Mouse (Mus musculus) midbrain, embryonic 10.5 days (tissue): Measurements from ENCODE around the gene Galns. TPM values are rescaled to one million over a fixed set of nuclear protein-coding genes. Genes with fewer than 3 reads are reported as not detected.
"Not testable (repeated sequence)": the region's sequence is repeated elsewhere in the genome, so short reads cannot be mapped to it uniquely, and the experiment has no call there.

ENCODE experiments used
- DNase-seq: peaks from one replicate; pipeline ENCODE4 v3.0.0-alpha.2; 2017; ENCODE audit warnings: low spot score
- H3K27ac ChIP-seq: fragments of 300-500 bp; sonication (generic); replicated peaks from 2 replicates; pipeline ENCODE4 v1.5.1; 2016; ENCODE audit warnings: mild to moderate bottlenecking
- H3K27me3 ChIP-seq: fragments of 300-500 bp; sonication (generic); 2 replicates; pipeline ENCODE4 v1.6.1; 2016; ENCODE audit warnings: low read depth, mild to moderate bottlenecking; ENCODE audit not compliant: poor library complexity, severe bottlenecking
- H3K36me3 ChIP-seq: fragments of 300-500 bp; sonication (generic); 2 replicates; pipeline ENCODE4 v1.6.1; 2016; ENCODE audit warnings: mild to moderate bottlenecking, moderate library complexity
- H3K4me1 ChIP-seq: fragments of 300-500 bp; sonication (generic); 2 replicates; pipeline ENCODE4 v1.6.1; 2016
- H3K4me3 ChIP-seq: fragments of 300-500 bp; sonication (generic); 2 replicates; pipeline ENCODE4 v1.5.1; 2016; ENCODE audit warnings: mild to moderate bottlenecking, moderate library complexity
- H3K9me3 ChIP-seq: fragments of 300-500 bp; sonication (generic); replicated peaks from 2 replicates; pipeline ENCODE4 v1.6.1; 2016; ENCODE audit warnings: mild to moderate bottlenecking
- WGBS: fragments of 180-500 bp; shearing (Covaris S2); methylation state at CpG from one replicate; pipeline ENCODE4 v1.1.7; 2016; 5-methylcytosine and 5-hydroxymethylcytosine counted together
- polyA plus RNA-seq: library from polyadenylated mRNA; unstranded; fragments of >200 nt; fragmentation: Nextera tagmentation; extraction: Ambion mirVana; gene quantifications from 2 replicates; pipeline ENCODE4 v1.2.1, GENCODE M21; 2016

Galns gene
- polyA plus RNA-seq, 1 experiment from 2014 or later: 6.6 TPM

GRCm38 (mm10) chr8:122642071-122642470 is 30.8 kb upstream of the Galns start:
- H3K9me3 ChIP-seq: no peaks in the 10 kb centered on the region
- 0 out of 2 replicates have a peak overlapping the region, but pooled peaks have one; percentile 3 for H3K27ac ChIP-seq
- H3K36me3 ChIP-seq: no peaks in the 10 kb centered on the region
- 81% methylated on average over 9 of the region's 9 CpGs for WGBS
- H3K4me1 ChIP-seq: peaks cover 51% of the 10 kb centered on the region
- H3K4me3 ChIP-seq: no peak overlapping the region
- 0 out of 2 replicates have a peak, but pooled peaks cover 3% of the 10 kb centered on the region for H3K27me3 ChIP-seq
- no peak for DNase-seq

DNA sequence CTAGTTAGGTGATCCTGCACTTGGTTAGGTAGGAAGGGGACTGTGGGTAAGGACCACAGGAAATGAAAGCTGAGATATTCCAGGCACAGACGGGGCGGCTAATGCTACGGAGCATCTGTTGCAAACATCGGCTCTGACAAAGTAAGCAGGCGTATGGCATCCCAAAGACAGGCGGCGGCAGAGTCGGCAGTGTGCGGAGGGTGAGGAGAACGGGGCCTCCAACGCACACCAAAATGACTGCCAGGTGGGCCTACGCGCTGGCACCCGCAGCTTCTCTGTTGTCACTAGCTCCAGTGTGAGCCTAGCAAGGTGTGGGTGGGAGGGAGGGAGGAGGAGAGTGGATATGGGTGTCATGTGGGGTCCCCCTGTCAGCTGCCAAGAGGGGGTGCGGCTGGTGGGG is 30.1 kb upstream of the Galns start:
- Histone ChIP-seq H3K27ac (no peak overlapping the region), H3K36me3 (no peaks in the 10 kb centered on the region), H3K9me3 (no peaks in the 10 kb centered on the region), H3K4me3 (no peak overlapping the region), H3K4me1 (peaks cover 55% of the 10 kb centered on the region), H3K27me3 (0 out of 2 replicates have a peak, but pooled peaks cover 3% of the 10 kb centered on the region)
- 91% methylated on average over 15 of the region's 15 CpGs for WGBS
- DNase-seq: no peak

GRCm38 (mm10) chr8:122640825-122641224 is 29.6 kb upstream of the Galns start:
- DNase-seq: no peak
- peaks cover 55% of the 10 kb centered on the region for H3K4me1 ChIP-seq
- 0 out of 2 replicates have a peak, but pooled peaks cover 3% of the 10 kb centered on the region for H3K27me3 ChIP-seq
- no peaks in the 10 kb centered on the region for H3K9me3 ChIP-seq
- peak overlapping the region; percentile 46; the same call in 1 of the 2 replicates for H3K27ac ChIP-seq
- WGBS: 84% methylated on average over 4 of the region's 4 CpGs
- H3K4me3 ChIP-seq: no peak overlapping the region
- no peaks in the 10 kb centered on the region for H3K36me3 ChIP-seq

- DNase-seq: peak; percentile 42
- H3K4me1 ChIP-seq: peaks cover 54% of the 10 kb centered on the region
- peaks cover 5% of the 10 kb centered on the region; the same call in 1 of the 2 replicates for H3K36me3 ChIP-seq
- H3K27ac ChIP-seq: peak overlapping the region; percentile 42
- no peaks in the 10 kb centered on the region for H3K9me3 ChIP-seq
- 56% methylated on average over 16 of the region's 16 CpGs for WGBS
- H3K27me3 ChIP-seq: 0 out of 2 replicates have a peak, but pooled peaks cover 3% of the 10 kb centered on the region
- H3K4me3 ChIP-seq: no peak overlapping the region
Measured at GRCm38 (mm10) chr8:122639521-122640248, 28.4 kb upstream of the Galns start.

GRCm38 (mm10) chr8:122638601-122639000 is 27.3 kb upstream of the Galns start:
- 0 out of 2 replicates have a peak, but pooled peaks cover 4% of the 10 kb centered on the region for H3K27me3 ChIP-seq
- WGBS: 83% methylated on average over 16 of the region's 16 CpGs
- peaks cover 44% of the 10 kb centered on the region for H3K4me1 ChIP-seq
- peak overlapping the region; percentile 42 for H3K27ac ChIP-seq
- no peaks in the 10 kb centered on the region for H3K9me3 ChIP-seq
- H3K4me3 ChIP-seq: no peak overlapping the region
- peaks cover 11% of the 10 kb centered on the region; the same call in 1 of the 2 replicates for H3K36me3 ChIP-seq
- DNase-seq: no peak

GRCm38 (mm10) chr8:122637230-122637629 is 26.0 kb upstream of the Galns start:
- Histone ChIP-seq H3K4me3 (no peak overlapping the region), H3K36me3 (peaks cover 18% of the 10 kb centered on the region), H3K27me3 (0 out of 2 replicates have a peak, but pooled peaks cover 6% of the 10 kb centered on the region), H3K27ac (no peak overlapping the region), H3K4me1 (peaks cover 44% of the 10 kb centered on the region), H3K9me3 (no peaks in the 10 kb centered on the region)
- WGBS: 90% methylated on average over 9 of the region's 9 CpGs
- no peak for DNase-seq

DNA sequence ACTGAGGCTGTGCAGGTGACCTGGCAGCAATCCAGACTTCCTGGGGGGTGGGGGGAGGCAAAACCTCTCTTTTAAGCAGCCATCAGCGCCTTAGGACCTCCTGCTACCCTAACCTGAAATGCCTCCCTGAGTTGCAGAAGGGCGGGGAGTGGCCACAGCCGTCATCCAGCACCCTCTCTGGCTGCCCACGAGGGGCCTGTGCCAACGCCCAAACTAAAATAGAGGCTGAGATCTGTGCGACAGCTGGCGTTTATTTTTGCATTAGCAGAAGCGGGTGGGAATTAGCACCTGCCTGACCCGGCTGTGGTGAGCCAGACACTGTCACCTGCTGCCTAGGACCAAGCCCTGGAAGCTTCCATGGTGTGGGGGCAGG is 25.5 kb upstream of the Galns start:
- H3K4me1 ChIP-seq: peaks cover 44% of the 10 kb centered on the region
- 79% methylated on average over 9 of the region's 9 CpGs for WGBS
- no peak overlapping the region for H3K4me3 ChIP-seq
- DNase-seq: no peak
- no peak overlapping the region for H3K27ac ChIP-seq
- H3K9me3 ChIP-seq: no peaks in the 10 kb centered on the region
- 0 out of 2 replicates have a peak, but pooled peaks cover 6% of the 10 kb centered on the region for H3K27me3 ChIP-seq
- peaks cover 18% of the 10 kb centered on the region for H3K36me3 ChIP-seq

GRCm38 (mm10) chr8:122635878-122636802 is 24.9 kb upstream of the Galns start:
- Histone ChIP-seq H3K27me3 (0 out of 2 replicates have a peak, but pooled peaks cover 6% of the 10 kb centered on the region), H3K27ac (no peak overlapping the region), H3K4me3 (no peak overlapping the region), H3K36me3 (peaks cover 18% of the 10 kb centered on the region), H3K4me1 (peaks cover 37% of the 10 kb centered on the region), H3K9me3 (no peaks in the 10 kb centered on the region)
- 82% methylated on average over 14 of the region's 14 CpGs for WGBS
- no peak for DNase-seq

DNA sequence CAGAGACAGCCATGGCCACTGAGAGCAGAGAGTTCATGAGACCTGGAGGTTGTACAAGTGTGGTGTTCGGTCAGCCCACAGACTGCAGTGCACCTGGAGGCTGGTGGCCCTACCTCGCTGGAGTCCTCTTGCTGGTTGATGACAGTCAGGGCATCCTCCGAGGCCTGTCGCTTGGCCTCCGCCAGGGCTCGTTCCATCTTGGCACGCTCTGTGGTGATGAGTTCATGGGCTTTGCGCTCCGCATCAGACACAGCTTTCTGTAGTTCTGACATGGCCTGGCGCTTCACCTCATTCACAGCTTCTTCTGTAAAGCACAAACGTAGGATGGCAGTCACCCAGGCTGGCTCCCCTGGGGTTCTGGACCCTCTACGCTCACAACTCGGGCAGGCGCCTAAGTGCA is 21.9 kb upstream of the Galns start:
- no peak overlapping the region for H3K4me3 ChIP-seq
- 92% methylated on average over 14 of the region's 14 CpGs for WGBS

DNA sequence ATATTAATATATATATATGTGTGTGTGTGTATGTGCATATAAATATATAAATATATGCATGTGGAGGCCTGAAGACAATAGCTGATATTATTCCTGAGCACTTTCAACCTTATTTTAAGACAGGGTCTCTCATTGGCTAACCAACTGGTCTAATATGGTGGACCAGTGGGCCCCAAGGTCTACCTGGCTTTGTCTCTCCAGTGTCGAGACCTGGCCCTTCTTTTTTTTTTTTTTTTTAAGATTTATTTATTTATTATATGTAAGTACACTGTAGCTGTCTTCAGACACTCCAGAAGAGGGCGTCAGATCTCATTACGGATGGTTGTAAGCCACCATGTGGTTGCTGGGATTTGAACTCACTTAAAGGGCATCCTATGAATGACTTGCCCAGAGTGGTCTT is 20.9 kb upstream of the Galns start:
- not testable (repeated sequence) for DNase-seq, H3K9me3 ChIP-seq, H3K27ac ChIP-seq, H3K4me3 ChIP-seq
- Histone ChIP-seq H3K36me3 (peaks cover 23% of the 10 kb centered on the region), H3K4me1 (peaks cover 18% of the 10 kb centered on the region), H3K27me3 (peaks cover 40% of the 10 kb centered on the region)
- 82% methylated on average over 3 of the region's 3 CpGs for WGBS

More for the DNA sequence above, 21.9 kb upstream of the Galns start:
- H3K9me3 ChIP-seq: no peaks in the 10 kb centered on the region
- H3K27me3 ChIP-seq: peaks cover 29% of the 10 kb centered on the region
- no peak for DNase-seq
- H3K4me1 ChIP-seq: peaks cover 22% of the 10 kb centered on the region
- H3K36me3 ChIP-seq: peaks cover 23% of the 10 kb centered on the region
- no peak overlapping the region for H3K27ac ChIP-seq

GRCm38 (mm10) chr8:122630696-122631095 is 19.4 kb upstream of the Galns start:
- 56% methylated on average over 22 of the region's 22 CpGs for WGBS
- Histone ChIP-seq H3K27ac (peak overlapping the region; percentile 29), H3K4me1 (peaks cover 14% of the 10 kb centered on the region), H3K9me3 (no peaks in the 10 kb centered on the region), H3K27me3 (peaks cover 47% of the 10 kb centered on the region), H3K4me3 (peak overlapping the region; percentile 33), H3K36me3 (peaks cover 23% of the 10 kb centered on the region)
- DNase-seq: no peak

DNA sequence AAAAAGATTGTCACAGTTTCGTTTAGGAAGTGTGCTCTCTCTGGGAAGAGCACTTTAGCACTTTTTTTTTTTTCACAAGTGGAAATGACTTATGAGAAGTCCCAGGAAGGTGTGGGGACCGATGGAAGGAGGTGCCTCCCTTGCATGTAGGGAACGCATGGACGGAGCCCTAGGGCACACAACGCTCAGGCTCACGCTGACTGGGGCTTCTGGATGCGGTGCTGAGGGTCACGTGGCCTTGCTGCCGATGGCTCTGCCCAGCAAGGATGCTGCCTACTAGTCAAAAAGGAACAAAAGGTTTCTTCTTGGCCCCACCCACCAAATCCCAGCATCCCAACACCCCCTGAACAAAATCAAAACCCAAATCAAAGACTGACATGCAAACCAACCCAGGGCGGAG is 18.1 kb upstream of the Galns start:
- no peak overlapping the region for H3K4me3 ChIP-seq
- H3K4me1 ChIP-seq: peaks cover 14% of the 10 kb centered on the region
- no peak for DNase-seq
- 28% methylated on average over 10 of the region's 10 CpGs for WGBS
- no peak overlapping the region for H3K27ac ChIP-seq
- no peaks in the 10 kb centered on the region for H3K9me3 ChIP-seq
- H3K36me3 ChIP-seq: peaks cover 15% of the 10 kb centered on the region
- H3K27me3 ChIP-seq: peaks cover 47% of the 10 kb centered on the region
